Mouse (Mus musculus) c-Kit-negative CD71-positive TER-119-positive erythroid progenitor cells, embryonic 14.5 days (primary cell): ENCODE results near the gene Kank2.
"Not testable (repeated sequence)": the region's sequence is repeated elsewhere in the genome, so short reads cannot be mapped to it uniquely, and the experiment has no call there.

Source experiments
- DNase-seq: peaks from one replicate; pipeline ENCODE4 v3.0.0-alpha.2; 2013; ENCODE audit warnings: low read depth, low spot score

Kank2 gene

GRCm38 (mm10) chr9:21818125-21818524 lies 19.6 kb upstream of the Kank2 start:
- no peak for DNase-seq

GRCm38 (mm10) chr9:21816716-21817305 lies 18.3 kb upstream of the Kank2 start:
- DNase-seq, result no peak

- no peak for DNase-seq
These were observed 12.6 kb upstream of the Kank2 start for GRCm38 (mm10) chr9:21811170-21811569.

- DNase-seq, result no peak
These were observed 10.0 kb upstream of the Kank2 start for GRCm38 (mm10) chr9:21808561-21808960.

- DNase-seq, result no peak
These were observed 8.4 kb upstream of the Kank2 start for GRCm38 (mm10) chr9:21806976-21807375.

GRCm38 (mm10) chr9:21806363-21806762 lies 7.8 kb upstream of the Kank2 start:
- DNase-seq, result no peak

GRCm38 (mm10) chr9:21803986-21804644 lies 5.6 kb upstream of the Kank2 start:
- DNase-seq, result peak; percentile 57

- no peak for DNase-seq
These were observed 3.0 kb upstream of the Kank2 start for GRCm38 (mm10) chr9:21801591-21801990.

GRCm38 (mm10) chr9:21801121-21801520 lies 2.6 kb upstream of the Kank2 start:
- no peak for DNase-seq

- no peak for DNase-seq
These were observed 436 bp upstream of the Kank2 start for GRCm38 (mm10) chr9:21799010-21799350.

GRCm38 (mm10) chr9:21797921-21798344 lies 611 bp downstream of the Kank2 start:
- DNase-seq, result no peak

GRCm38 (mm10) chr9:21796919-21797318 lies 1.6 kb downstream of the Kank2 start:
- no peak for DNase-seq

- DNase-seq, result no peak
These were observed 2.3 kb downstream of the Kank2 start for GRCm38 (mm10) chr9:21796259-21796658.

- no peak for DNase-seq
These were observed 3.0 kb downstream of the Kank2 start for GRCm38 (mm10) chr9:21795579-21795978.

GRCm38 (mm10) chr9:21794925-21795324 lies 3.6 kb downstream of the Kank2 start:
- DNase-seq, result no peak

- DNase-seq, result no peak
These were observed 4.2 kb downstream of the Kank2 start for GRCm38 (mm10) chr9:21794344-21794834.

- not testable (repeated sequence) for DNase-seq
These were observed 5.0 kb downstream of the Kank2 start for GRCm38 (mm10) chr9:21793507-21793906.

- DNase-seq, result no peak
These were observed 5.9 kb downstream of the Kank2 start for GRCm38 (mm10) chr9:21792644-21793043.

GRCm38 (mm10) chr9:21791861-21792260 lies 6.7 kb downstream of the Kank2 start:
- no peak for DNase-seq

GRCm38 (mm10) chr9:21788234-21788633 lies 10.3 kb downstream of the Kank2 start:
- no peak for DNase-seq

GRCm38 (mm10) chr9:21787654-21788053 lies 10.9 kb downstream of the Kank2 start:
- DNase-seq, result no peak

GRCm38 (mm10) chr9:21786906-21787305 lies 11.6 kb downstream of the Kank2 start:
- no peak for DNase-seq

- DNase-seq, result not testable (repeated sequence)
These were observed 12.2 kb downstream of the Kank2 start for GRCm38 (mm10) chr9:21786309-21786708.
